Comparison of ENCODE assay signal across 21 mouse cellular contexts in the genomic region with DNA sequence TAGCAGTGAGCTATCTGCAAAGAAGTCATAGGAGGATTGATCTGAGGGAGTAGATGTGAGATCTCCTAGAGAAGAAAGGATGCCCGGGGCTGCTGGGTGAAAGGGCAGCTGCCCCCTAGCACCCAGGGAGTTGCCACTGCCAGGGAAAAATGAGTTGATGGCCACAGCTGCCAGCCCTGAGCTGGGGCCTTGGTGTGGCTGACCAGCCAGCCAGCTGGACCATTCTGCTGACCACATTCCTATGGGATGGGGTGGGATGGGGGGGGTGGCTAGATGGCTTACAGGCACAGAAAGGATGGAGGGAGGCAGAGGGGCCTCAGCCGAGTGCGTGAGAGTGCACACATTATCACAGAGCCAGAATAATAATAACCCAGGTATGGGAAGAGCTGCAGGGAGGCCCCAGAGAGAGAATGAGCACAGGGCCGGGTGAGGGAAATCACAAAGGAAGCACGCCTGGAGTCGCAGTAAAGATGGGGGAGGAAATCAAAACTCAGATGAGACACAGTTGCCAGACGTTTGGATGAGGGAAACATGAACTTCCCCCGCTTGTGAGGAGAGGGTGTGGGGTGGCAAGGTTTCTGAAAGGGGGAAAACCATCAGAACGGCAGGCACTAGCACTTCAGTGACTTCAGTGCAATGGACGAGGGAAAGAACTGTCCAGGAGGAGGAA.
DNase-seq lines count a peak whose midpoint lies in the region; ATAC-seq lines count a peak whose summit lies in the region.
"Had no signal": no experiment of that assay in that cellular context is flagged by ENCODE, and none has a peak within 500 bp of the region (broad histone marks: within the 10 kb centered on the region; RNA-seq: fewer than 3 reads in every experiment).

No protein-coding gene starts in this region.

- DNase-seq in forebrain, embryonic 10.5 days (ENCODE audit: extremely low spot score, low spot score) = no peak
- DNase-seq in forebrain, embryonic 11.5 days (ENCODE audit: low spot score) = no peak
- DNase-seq in gastrocnemius, postnatal 10 days = peak; percentile 21
- DNase-seq in gastrocnemius, postnatal 25 days = no peak
- DNase-seq in kidney, adult 18-20 months = no peak
- DNase-seq in NIH3T3 (ENCODE audit: low read depth) = peak; percentile 25
- no peak for DNase-seq in embryo, embryonic 10 days (ENCODE audit: low spot score)
- DNase-seq: adrenal gland, adult 8-10 months; adrenal gland, postnatal 36 days; B cell, adult 2 months; cerebellum, adult 2 months; cerebellum, postnatal 10 days; embryo, embryonic 11 days; heart, postnatal 36 days; kidney, adult 11 months had no signal

- H3K4me1 ChIP-seq in forebrain, embryonic 10.5 days = peaks cover 41% of the 10 kb centered on the region
- peaks cover 13% of the 10 kb centered on the region; the same call in 1 of the 2 replicates for H3K4me1 ChIP-seq in forebrain, embryonic 11.5 days (replicated peaks; ENCODE audit: control insufficient read depth, insufficient read depth, low read length)
- H3K4me1 ChIP-seq in kidney, embryonic 15.5 days = peaks cover 28% of the 10 kb centered on the region

- no peaks in the 10 kb centered on the region for H3K36me3 ChIP-seq in forebrain, embryonic 10.5 days (replicated peaks)
- no peaks in the 10 kb centered on the region; the same call in 1 of the 2 replicates for H3K36me3 ChIP-seq in forebrain, embryonic 11.5 days (ENCODE audit: control insufficient read depth, insufficient read depth, low read length)
- no peaks in the 10 kb centered on the region for H3K36me3 ChIP-seq in kidney, embryonic 15.5 days
- H3K36me3 ChIP-seq: embryonic facial prominence, embryonic 12.5 days; heart, embryonic 12.5 days; hindbrain, embryonic 13.5 days had no signal

- H3K4me3 ChIP-seq in forebrain, embryonic 10.5 days = no peak overlapping the region
- H3K4me3 ChIP-seq in forebrain, embryonic 11.5 days (ENCODE audit: low read depth, low read length) = no peak overlapping the region
- no peak overlapping the region for H3K4me3 ChIP-seq in kidney, embryonic 15.5 days (replicated peaks)
- H3K4me3 ChIP-seq: embryonic facial prominence, embryonic 12.5 days; heart, embryonic 12.5 days; hindbrain, embryonic 13.5 days had no signal

- no peak overlapping the region for H3K9ac ChIP-seq in forebrain, embryonic 11.5 days (ENCODE audit: low read length)
- no peak overlapping the region for H3K9ac ChIP-seq in kidney, embryonic 15.5 days
- H3K9ac ChIP-seq: embryonic facial prominence, embryonic 12.5 days; heart, embryonic 12.5 days; hindbrain, embryonic 13.5 days had no signal

- 66% methylated on average over 10 of the region's 10 CpGs for WGBS in forebrain, embryonic 10.5 days
- WGBS in forebrain, embryonic 11.5 days = 62% methylated on average over 10 of the region's 10 CpGs
- 22% methylated on average over 10 of the region's 10 CpGs for WGBS in kidney, embryonic 15.5 days

- no peaks in the 10 kb centered on the region for H3K9me3 ChIP-seq in forebrain, embryonic 10.5 days
- no peaks in the 10 kb centered on the region for H3K9me3 ChIP-seq in forebrain, embryonic 11.5 days (ENCODE audit: control insufficient read depth, low read length)
- H3K9me3 ChIP-seq in kidney, embryonic 15.5 days (replicated peaks) = no peaks in the 10 kb centered on the region
- H3K9me3 ChIP-seq: embryonic facial prominence, embryonic 12.5 days; heart, embryonic 12.5 days had no signal

- peaks cover 16% of the 10 kb centered on the region; the same call in 1 of the 2 replicates for H3K27me3 ChIP-seq in forebrain, embryonic 10.5 days (ENCODE audit: poor library complexity, severe bottlenecking)
- no peaks in the 10 kb centered on the region for H3K27me3 ChIP-seq in forebrain, embryonic 11.5 days (ENCODE audit: control insufficient read depth, insufficient read depth, low read length)
- H3K27me3 ChIP-seq in kidney, embryonic 15.5 days = no peaks in the 10 kb centered on the region
- H3K27me3 ChIP-seq: embryonic facial prominence, embryonic 12.5 days; heart, embryonic 12.5 days had no signal

- H3K27ac ChIP-seq in forebrain, embryonic 10.5 days = 0 out of 2 replicates have a peak overlapping the region, but pooled peaks have one; percentile 56
- no peak overlapping the region for H3K27ac ChIP-seq in forebrain, embryonic 11.5 days (ENCODE audit: low read depth, low read length)
- no peak overlapping the region for H3K27ac ChIP-seq in kidney, embryonic 15.5 days
- H3K27ac ChIP-seq: embryonic facial prominence, embryonic 12.5 days; hindbrain, embryonic 13.5 days; hindbrain, postnatal 0 days had no signal

- no peak overlapping the region for H3K4me2 ChIP-seq in forebrain, embryonic 11.5 days (ENCODE audit: low read depth, low read length, severe bottlenecking)
- H3K4me2 ChIP-seq in kidney, embryonic 15.5 days = no peak overlapping the region
- H3K4me2 ChIP-seq: embryonic facial prominence, embryonic 12.5 days; heart, embryonic 12.5 days; hindbrain, embryonic 13.5 days had no signal

- ATAC-seq in forebrain, embryonic 11.5 days (replicated peaks; ENCODE audit: low FRiP score) = no peak
- ATAC-seq in kidney, embryonic 15.5 days (replicated peaks; ENCODE audit: low FRiP score) = peak; percentile 29; the same call in 1 of the 2 replicates
- ATAC-seq: forebrain, embryonic 16.5 days; hindbrain, postnatal 0 days had no signal

Comparison
In these comparisons a context has a peak if more than half of its experiments do, and no peak if none do; other contexts are left out.
1. DNase-seq: peak in gastrocnemius, postnatal 10 days (single experiment) and NIH3T3 (single experiment); none in forebrain, embryonic 10.5 days (single experiment), forebrain, embryonic 11.5 days (single experiment), gastrocnemius, postnatal 25 days (single experiment), kidney, adult 18-20 months (single experiment) and embryo, embryonic 10 days (single experiment).